Mouse (Mus musculus): ENCODE measurements at regions not wholly inside any gene's neighbourhood (a gene's known extent, or its start where the extent isn't known, plus 50 kb on each side); places are given as distances from the start of the nearest gene placed in this dataset.

GRCm38 (mm10) chr16:93379611-93380010 lies 224.3 kb downstream of the Setd4 start:
- TF ChIP-seq POLR2A (IDR thresholded peaks at IDR 0.05; ENCODE audit: control insufficient read depth, extremely low read depth, insufficient read depth, low read length, poor library complexity): no peak
- no peak for TF ChIP-seq CTCF (IDR thresholded peaks at IDR 0.05; ENCODE audit: borderline replicate concordance, control insufficient read depth, extremely low read depth, insufficient read depth, low read length, poor library complexity)
